Mouse (Mus musculus): ENCODE results near the gene Grin2b.

DNA sequence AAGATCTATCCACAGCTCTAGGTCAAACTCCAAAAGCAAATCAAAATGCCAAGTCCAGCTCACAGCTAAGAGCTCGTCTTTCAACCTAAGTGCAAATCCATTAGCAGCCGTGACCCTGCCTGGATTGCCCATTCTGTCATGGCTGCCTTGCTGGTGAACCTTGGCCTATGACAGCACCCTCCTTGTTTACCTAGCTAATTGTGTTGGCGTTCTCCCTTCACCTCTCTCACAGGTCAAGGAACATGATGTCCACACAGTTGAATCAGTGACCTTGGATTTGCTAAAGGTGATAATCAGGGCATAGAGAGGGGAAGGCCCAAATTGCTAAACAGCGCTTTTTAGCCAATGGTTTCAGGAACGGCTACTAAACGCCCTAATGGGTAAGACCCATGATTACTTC, 165.2 kb downstream of the Grin2b start:
- TF ChIP-seq EP300 (IDR thresholded peaks at IDR 0.05; ENCODE audit: insufficient read depth, low read depth, low read length) (no peak), CTCF (IDR thresholded peaks at IDR 0.05; ENCODE audit: low read depth, low read length) (no peak)
